Mouse (Mus musculus): ENCODE measurements around the gene Oosp2.

- TF ChIP-seq CTCF (IDR thresholded peaks at IDR 0.05; ENCODE audit: low read depth) (no peak), EP300 (IDR thresholded peaks at IDR 0.05; ENCODE audit: low read depth) (no peak)
These were observed 36.4 kb upstream of the Oosp2 start, which contains the start of gene Oosp3 for GRCm38 (mm10) chr19:11696755-11697154.
